Mouse (Mus musculus) NIH3T3 (cell line): ENCODE measurements around the gene Ms4a6b.
"Not testable (repeated sequence)": the region's sequence is repeated elsewhere in the genome, so short reads cannot be mapped to it uniquely, and the experiment has no call there.

Experiments
- DNase-seq: peaks from one replicate; pipeline ENCODE4 v3.0.0-alpha.2; 2012; ENCODE audit warnings: low read depth

The Ms4a6b gene

DNA sequence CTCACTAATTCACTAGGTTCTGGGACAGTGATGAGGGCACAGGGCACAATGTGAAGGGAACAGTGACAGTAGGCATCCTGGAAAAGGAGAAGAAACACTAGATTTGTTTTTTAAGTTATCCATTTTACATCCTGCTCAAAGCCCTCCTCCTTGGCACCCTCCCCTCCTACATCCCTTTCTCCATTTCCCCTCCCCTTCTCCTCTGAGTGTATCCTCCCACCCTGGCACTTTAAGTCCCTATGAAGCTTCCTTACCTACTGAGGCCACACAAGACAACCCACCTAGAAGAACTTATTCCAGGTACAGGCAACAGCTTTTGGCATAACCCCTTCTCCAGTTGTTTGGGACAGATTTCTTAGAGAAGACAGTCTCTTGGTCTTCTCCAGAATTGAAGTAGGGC lies at the start of gene Ms4a6b:
TSS of gene Ms4a6b (plus strand) at position 267 of the 400 bp plus-strand sequence.
- no peak for DNase-seq

GRCm38 (mm10) chr19:11468361-11468760 lies 48.0 kb upstream of the Ms4a6b start:
- DNase-seq: not testable (repeated sequence)

GRCm38 (mm10) chr19:11469215-11469614 lies 47.1 kb upstream of the Ms4a6b start, which contains the start of gene Ms4a6c:
Gene Ms4a6c, plus strand, starts transcription at chr19:11469366.
- not testable (repeated sequence) for DNase-seq

DNA sequence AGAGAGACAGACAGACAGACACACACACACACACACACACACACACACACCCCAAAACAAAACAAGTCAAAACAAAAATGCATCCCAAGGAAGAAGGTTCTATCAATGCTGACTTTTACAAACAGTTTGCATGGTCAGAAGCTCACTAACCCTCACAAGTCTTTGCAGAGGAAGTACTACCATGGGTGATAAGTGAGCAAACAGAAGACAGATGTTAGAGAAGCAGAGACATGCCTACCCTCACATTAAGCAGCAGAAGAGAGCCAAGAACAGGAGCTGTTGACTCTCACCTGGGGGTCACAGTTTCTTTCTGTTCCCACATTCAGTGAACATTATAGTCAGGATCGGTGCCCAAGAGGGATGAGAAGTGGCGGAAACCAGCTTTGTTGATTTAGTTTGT lies 36.6 kb upstream of the Ms4a6b start:
- no peak for DNase-seq

GRCm38 (mm10) chr19:11482684-11483083 lies 33.6 kb upstream of the Ms4a6b start:
- no peak for DNase-seq

DNA sequence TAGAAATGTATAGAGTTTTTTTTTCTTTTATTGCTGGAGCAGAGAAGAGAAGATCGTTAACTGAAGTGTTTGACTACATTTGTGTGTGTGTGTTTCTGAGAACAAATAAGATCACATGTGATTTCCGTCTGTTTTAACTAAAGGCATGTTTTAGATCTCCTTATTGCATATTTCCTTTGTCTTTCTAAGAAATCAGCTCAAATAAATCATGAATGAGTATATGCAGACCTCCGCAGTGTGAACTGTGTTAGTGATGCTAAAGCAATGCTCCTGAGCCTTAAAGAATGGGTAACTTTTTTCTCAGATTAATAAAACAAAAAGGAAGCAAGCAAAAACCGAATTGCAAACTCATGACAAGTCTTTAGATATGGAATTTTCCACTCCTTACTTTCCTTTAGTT lies 32.4 kb upstream of the Ms4a6b start:
- no peak for DNase-seq

DNA sequence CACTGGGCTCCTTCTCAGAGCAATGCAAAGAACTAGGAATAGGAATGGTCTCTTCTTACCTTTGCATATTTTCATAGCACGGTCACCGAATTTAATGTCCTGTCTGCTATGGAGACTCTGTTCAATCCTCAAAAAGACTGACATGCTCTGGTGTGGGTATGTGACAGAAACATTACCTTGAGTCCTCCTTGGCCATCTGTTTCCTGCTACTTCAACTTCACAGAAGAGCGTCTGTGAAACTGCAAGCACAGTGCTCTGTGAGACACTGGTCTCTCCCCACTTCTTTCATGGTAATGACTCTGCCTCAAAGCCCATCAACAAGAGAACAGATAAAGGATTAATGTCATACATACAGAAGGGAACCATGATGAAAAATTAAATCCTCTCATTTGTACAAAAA lies 31.9 kb upstream of the Ms4a6b start:
- DNase-seq: no peak

DNA sequence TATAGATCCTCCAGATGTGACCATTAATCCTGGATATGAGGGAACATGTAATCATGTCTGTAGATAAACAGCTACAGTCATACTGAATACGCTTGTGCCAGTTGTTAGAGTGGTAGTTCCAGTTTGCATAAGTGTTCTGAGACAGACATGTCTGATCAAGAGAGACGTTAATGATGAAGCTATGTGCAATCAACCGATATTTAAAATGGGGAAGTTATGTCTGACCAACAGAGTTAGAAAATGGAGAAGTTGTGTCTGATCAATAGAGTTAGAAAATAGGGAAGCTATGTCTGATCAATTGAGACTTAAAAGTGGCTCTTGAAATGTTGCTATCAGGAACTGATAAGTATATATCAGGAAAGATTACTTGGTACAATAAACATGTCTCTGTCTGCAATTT lies 31.0 kb upstream of the Ms4a6b start:
- DNase-seq: no peak

- no peak for DNase-seq
Measured at GRCm38 (mm10) chr19:11485746-11486145, 30.6 kb upstream of the Ms4a6b start, which contains the start of gene Gm8369. Gene Gm8369, plus strand, starts transcription at chr19:11485938.

GRCm38 (mm10) chr19:11486599-11486998 lies 29.7 kb upstream of the Ms4a6b start:
- no peak for DNase-seq

GRCm38 (mm10) chr19:11491406-11492189 lies 24.7 kb upstream of the Ms4a6b start:
- no peak for DNase-seq

- DNase-seq: no peak
Measured at GRCm38 (mm10) chr19:11492671-11493070, 23.6 kb upstream of the Ms4a6b start.

- DNase-seq: no peak
Measured at GRCm38 (mm10) chr19:11494519-11494918, 21.8 kb upstream of the Ms4a6b start.

DNA sequence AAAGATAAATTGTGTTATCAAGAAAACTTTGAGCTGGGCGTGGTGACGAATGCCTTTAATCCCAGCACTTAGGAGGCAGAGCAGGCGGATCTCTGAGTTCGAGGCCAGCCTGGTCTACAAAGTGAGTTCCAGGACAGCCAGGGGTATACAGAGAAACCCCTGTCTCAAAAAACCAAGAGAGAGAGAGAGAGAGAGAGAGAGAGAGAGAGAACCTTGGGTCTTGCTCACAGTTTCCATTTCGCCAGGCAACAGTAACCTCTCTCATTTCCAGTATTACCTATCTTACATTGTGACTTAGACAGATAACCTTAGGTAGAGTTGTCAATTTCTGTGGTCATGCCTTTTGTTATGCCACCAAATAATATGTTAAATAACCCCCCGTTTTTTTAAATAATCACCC lies 20.0 kb upstream of the Ms4a6b start:
- no peak for DNase-seq

DNA sequence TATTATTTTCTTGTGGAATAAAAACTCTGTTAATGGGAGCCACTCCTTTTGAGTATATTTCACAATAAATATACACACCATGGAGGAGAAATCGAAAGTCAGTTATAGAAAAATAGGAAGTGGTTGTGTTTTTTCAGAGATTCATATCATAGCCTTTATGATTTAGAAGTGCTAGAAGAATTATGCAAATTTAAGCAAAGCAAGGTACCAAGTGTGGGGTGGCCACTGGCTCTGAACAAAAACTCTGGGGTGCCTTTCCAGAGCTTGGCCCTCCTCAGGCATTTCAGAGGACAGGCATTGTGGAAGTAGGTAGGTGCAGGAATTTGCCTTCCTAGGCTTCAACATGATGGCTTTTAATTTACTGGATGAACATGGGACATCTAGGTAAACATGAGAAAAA lies 19.0 kb upstream of the Ms4a6b start:
- not testable (repeated sequence) for DNase-seq

DNA sequence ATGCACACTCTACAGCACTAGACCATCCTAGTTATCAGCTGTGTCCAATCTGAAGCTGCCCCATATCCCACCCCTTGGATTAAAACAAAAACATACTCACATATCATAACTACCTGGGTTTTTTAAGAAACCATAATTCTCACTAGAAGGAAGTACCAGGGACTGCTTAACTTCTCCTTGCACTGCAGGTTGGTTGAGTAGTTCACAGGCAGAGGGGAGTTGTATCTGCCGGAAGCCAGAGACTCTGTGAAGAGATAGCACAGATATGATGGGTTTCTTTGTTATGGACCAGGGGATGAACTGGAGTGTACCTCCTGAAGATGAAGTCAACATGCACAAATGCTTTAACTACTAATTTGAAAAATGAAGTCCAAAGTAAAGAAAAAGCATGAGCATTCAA lies 15.5 kb upstream of the Ms4a6b start:
- DNase-seq: no peak

DNA sequence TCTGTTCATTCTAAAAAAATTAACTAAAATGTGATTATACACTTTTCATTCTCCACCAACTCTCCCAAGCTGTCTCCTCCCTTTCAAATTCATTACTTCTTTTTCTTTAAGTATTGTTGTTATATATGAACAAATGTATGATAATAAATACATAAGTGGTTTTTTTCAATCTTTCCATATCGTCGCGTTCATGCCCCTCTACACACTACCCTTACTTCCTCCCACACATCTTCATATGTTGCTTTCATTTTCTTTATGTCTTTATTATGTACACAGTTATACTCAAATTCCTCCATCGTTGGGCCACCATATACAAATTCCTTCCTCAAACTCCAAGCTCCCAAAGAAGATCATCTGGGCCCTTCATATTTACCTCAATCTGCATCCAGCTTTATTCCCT lies 15.0 kb upstream of the Ms4a6b start:
- DNase-seq: no peak

DNA sequence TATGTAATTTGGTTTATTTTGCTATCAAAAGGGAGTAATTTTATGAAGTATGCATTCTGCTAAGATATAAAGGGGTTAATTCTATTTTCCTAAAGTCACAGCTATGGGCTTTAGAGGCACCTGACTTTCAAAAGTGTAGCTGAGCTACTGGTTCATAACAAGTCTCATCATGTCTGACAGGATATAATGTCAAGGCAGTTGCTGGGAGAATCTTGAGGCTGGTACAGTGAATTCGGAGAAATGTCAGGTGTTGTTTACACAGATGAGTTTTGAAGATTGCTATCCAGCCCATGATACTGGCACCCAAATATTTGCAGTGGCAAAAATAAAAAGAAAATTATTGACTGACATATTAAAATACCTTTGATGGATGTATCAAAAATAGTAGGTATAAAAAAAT lies 11.5 kb upstream of the Ms4a6b start:
- no peak for DNase-seq

GRCm38 (mm10) chr19:11513458-11513857 lies 2.9 kb upstream of the Ms4a6b start:
- DNase-seq: no peak

DNA sequence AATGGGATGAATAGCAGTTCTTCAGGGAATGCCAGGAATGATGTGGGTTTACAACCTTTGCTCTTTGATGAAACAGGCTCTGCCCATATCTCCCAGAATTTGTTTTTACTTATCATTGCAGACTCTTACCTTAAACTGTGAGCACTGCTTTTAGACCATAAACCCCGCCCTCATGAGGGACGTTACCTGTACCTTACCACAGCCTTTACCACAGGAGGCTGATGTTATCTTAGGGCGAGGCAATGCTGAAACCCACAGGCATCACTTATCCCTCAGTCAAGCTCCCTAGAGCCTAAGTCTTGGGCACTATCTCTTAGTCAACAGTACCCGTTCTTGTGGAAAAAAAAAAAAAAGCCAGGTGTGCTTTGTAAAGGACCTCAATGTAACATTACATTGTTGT lies 533 bp downstream of the Ms4a6b start:
- DNase-seq: no peak

GRCm38 (mm10) chr19:11517373-11517772 lies 1.1 kb downstream of the Ms4a6b start:
- not testable (repeated sequence) for DNase-seq

- DNase-seq: not testable (repeated sequence)
Measured at GRCm38 (mm10) chr19:11518356-11518755, 2.0 kb downstream of the Ms4a6b start.

GRCm38 (mm10) chr19:11520146-11520545 lies 3.8 kb downstream of the Ms4a6b start:
- no peak for DNase-seq

DNA sequence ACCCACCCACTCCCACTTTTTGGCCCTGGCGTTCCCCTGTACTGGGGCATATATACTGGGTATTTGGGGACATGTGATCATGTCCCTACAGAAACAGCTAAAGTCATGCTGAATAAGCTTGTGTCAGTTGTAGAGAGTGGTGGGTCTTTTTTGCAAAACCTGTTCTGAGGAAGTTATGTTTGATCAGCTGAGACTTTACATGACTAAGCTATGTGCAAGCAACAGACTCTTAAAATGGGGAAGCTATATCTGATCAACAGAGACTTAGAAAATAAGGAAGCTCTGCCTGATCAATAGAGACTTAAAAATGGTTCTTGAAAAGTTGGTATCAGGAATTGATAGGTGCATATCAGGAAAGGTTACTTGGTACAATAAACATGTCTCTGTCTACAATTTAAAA lies 17.1 kb downstream of the Ms4a6b start:
- no peak for DNase-seq
